Mouse (Mus musculus) testis, postnatal 14 days (tissue): ENCODE measurements around the gene Commd6.

Experiments used
- DNase-seq: peaks from one replicate; pipeline ENCODE4 v3.0.0; 2021; ENCODE audit warnings: low spot score

Gene Commd6

GRCm38 (mm10) chr14:101640153-101640843 lies at the start of gene Commd6:
Commd6 (minus strand) TSS chr14:101640686.
- peak; percentile 89 for DNase-seq

GRCm38 (mm10) chr14:101688406-101688805 lies 47.9 kb upstream of the Commd6 start:
- DNase-seq = no peak

- DNase-seq = no peak
Measured at GRCm38 (mm10) chr14:101687696-101688095, 47.2 kb upstream of the Commd6 start.

GRCm38 (mm10) chr14:101672226-101672625 lies 31.7 kb upstream of the Commd6 start:
- DNase-seq = no peak

- no peak for DNase-seq
Measured at GRCm38 (mm10) chr14:101668626-101669025, 28.1 kb upstream of the Commd6 start.

GRCm38 (mm10) chr14:101666536-101666935 lies 26.1 kb upstream of the Commd6 start:
- DNase-seq = no peak

GRCm38 (mm10) chr14:101666056-101666455 lies 25.6 kb upstream of the Commd6 start:
- no peak for DNase-seq

GRCm38 (mm10) chr14:101664274-101664673 lies 23.8 kb upstream of the Commd6 start:
- DNase-seq = no peak

GRCm38 (mm10) chr14:101661654-101662412 lies 21.3 kb upstream of the Commd6 start:
- no peak for DNase-seq

GRCm38 (mm10) chr14:101656307-101656706 lies 15.8 kb upstream of the Commd6 start:
- no peak for DNase-seq

- DNase-seq = no peak
Measured at GRCm38 (mm10) chr14:101654526-101654909, 14.0 kb upstream of the Commd6 start.

- peak; percentile 94 for DNase-seq
Measured at GRCm38 (mm10) chr14:101653581-101654525, 13.4 kb upstream of the Commd6 start, which contains the start of gene Uchl3. Uchl3 (plus strand) TSS chr14:101653967.

- no peak for DNase-seq
Measured at GRCm38 (mm10) chr14:101652571-101652970, 12.1 kb upstream of the Commd6 start.

- DNase-seq = no peak
Measured at GRCm38 (mm10) chr14:101650551-101650950, 10.1 kb upstream of the Commd6 start.

- no peak for DNase-seq
Measured at GRCm38 (mm10) chr14:101644948-101645347, 4.5 kb upstream of the Commd6 start.

- no peak for DNase-seq
Measured at GRCm38 (mm10) chr14:101637381-101637780, 3.1 kb downstream of the Commd6 start.

- DNase-seq = no peak
Measured at GRCm38 (mm10) chr14:101635765-101636164, 4.7 kb downstream of the Commd6 start.

- no peak for DNase-seq
Measured at GRCm38 (mm10) chr14:101630548-101630947, 9.9 kb downstream of the Commd6 start.

GRCm38 (mm10) chr14:101617680-101618079 lies 22.8 kb downstream of the Commd6 start:
- no peak for DNase-seq

- no peak for DNase-seq
Measured at GRCm38 (mm10) chr14:101616178-101616577, 24.3 kb downstream of the Commd6 start.

GRCm38 (mm10) chr14:101613206-101613605 lies 27.3 kb downstream of the Commd6 start:
- DNase-seq = peak; percentile 45

- DNase-seq = no peak
Measured at GRCm38 (mm10) chr14:101610701-101611100, 29.8 kb downstream of the Commd6 start.
